Mouse (Mus musculus) neural tube, embryonic 15.5 days (tissue): ENCODE data around the gene Zmpste24. TPM values are rescaled to one million over a fixed set of nuclear protein-coding genes. Genes with fewer than 3 reads are reported as not detected.

Experiments used
- ATAC-seq: fragments of 200-750 bp; cut with Nextera tagmentation; 2 replicates; pipeline ENCODE4 v1.8.0; 2017; ENCODE audit warnings: mild to moderate bottlenecking, moderate TSS enrichment, moderate library complexity; ENCODE audit not compliant: low FRiP score
- H3K27ac ChIP-seq: fragments of 300-500 bp; sonication (generic); replicated peaks from 2 replicates; pipeline ENCODE4 v1.5.1; 2015; ENCODE audit warnings: mild to moderate bottlenecking, inconsistent platforms
- H3K27me3 ChIP-seq: fragments of 300-500 bp; sonication (generic); replicated peaks from 2 replicates; pipeline ENCODE4 v1.6.1; 2015; ENCODE audit warnings: inconsistent platforms
- H3K36me3 ChIP-seq: fragments of 300-500 bp; sonication (generic); 2 replicates; pipeline ENCODE4 v1.6.1; 2015; ENCODE audit warnings: inconsistent platforms
- H3K4me1 ChIP-seq: fragments of 300-500 bp; sonication (generic); 2 replicates; pipeline ENCODE4 v1.6.1; 2015; ENCODE audit warnings: inconsistent platforms
- H3K4me2 ChIP-seq: fragments of 300-500 bp; sonication (generic); 2 replicates; pipeline ENCODE4 v1.6.1; 2015; ENCODE audit warnings: inconsistent platforms, mild to moderate bottlenecking, moderate library complexity
- H3K4me3 ChIP-seq: fragments of 300-500 bp; sonication (generic); replicated peaks from 2 replicates; pipeline ENCODE4 v1.5.1; 2015; ENCODE audit warnings: mild to moderate bottlenecking, inconsistent platforms
- H3K9ac ChIP-seq: fragments of 300-500 bp; sonication (generic); replicated peaks from 2 replicates; pipeline ENCODE4 v1.6.1; 2015; ENCODE audit warnings: mild to moderate bottlenecking, inconsistent platforms
- H3K9me3 ChIP-seq: fragments of 300-500 bp; sonication (generic); replicated peaks from 2 replicates; pipeline ENCODE4 v1.6.1; 2016; ENCODE audit warnings: inconsistent platforms
- WGBS: fragments of 180-500 bp; shearing (Covaris S2); methylation state at CpG from one replicate; pipeline ENCODE4 v1.1.7; 2015; ENCODE audit warnings: mixed read lengths; 5-methylcytosine and 5-hydroxymethylcytosine counted together
- polyA plus RNA-seq: library from polyadenylated mRNA; unstranded; fragments of >200 nt; fragmentation: Nextera tagmentation; extraction: Ambion mirVana; gene quantifications from 2 replicates; pipeline ENCODE4 v1.2.1, GENCODE M21; 2015

Zmpste24 gene
- polyA plus RNA-seq, 1 experiment from 2014 or later = 24.8 TPM

DNA sequence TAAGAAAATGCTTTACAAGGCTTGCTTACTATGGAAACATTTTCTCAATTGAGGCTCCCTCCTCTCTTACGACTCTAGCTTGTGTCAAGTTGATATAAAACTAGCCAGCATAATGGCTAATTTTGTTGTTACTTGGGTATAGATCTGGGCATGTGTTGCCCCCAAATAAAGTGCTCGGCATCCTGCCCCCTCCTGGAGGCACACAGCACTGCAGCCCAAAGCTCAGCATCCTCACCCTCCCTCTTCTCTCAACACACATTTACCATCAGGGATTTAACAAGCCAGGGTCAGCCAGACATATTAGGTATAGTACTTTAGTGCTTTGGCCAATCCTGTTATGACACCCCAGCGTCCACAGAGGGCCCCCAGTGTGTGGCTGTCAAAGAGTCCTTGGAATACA is 41.7 kb downstream of the Zmpste24 start:
- H3K9ac ChIP-seq = no peak overlapping the region
- no peaks in the 10 kb centered on the region for H3K9me3 ChIP-seq
- H3K4me1 ChIP-seq = peaks cover 11% of the 10 kb centered on the region
- H3K4me3 ChIP-seq = no peak overlapping the region
- WGBS = 42% methylated on average over 3 of the region's 3 CpGs
- H3K27ac ChIP-seq = no peak overlapping the region
- peaks cover 22% of the 10 kb centered on the region for H3K36me3 ChIP-seq
- no peaks in the 10 kb centered on the region for H3K27me3 ChIP-seq
- no peak for ATAC-seq
- H3K4me2 ChIP-seq = no peak overlapping the region

GRCm38 (mm10) chr4:121052454-121053323 is 45.4 kb downstream of the Zmpste24 start:
- WGBS = 12% methylated on average over 33 of the region's 35 CpGs
- no peak overlapping the region for H3K27ac ChIP-seq
- H3K4me3 ChIP-seq = peak overlapping the region; percentile 36
- H3K4me2 ChIP-seq = peak overlapping the region; percentile 54
- H3K9ac ChIP-seq = peak overlapping the region; percentile 37
- peak; percentile 78 for ATAC-seq
- no peaks in the 10 kb centered on the region for H3K9me3 ChIP-seq
- no peaks in the 10 kb centered on the region for H3K27me3 ChIP-seq
- peaks cover 3% of the 10 kb centered on the region; the same call in 1 of the 2 replicates for H3K36me3 ChIP-seq
- H3K4me1 ChIP-seq = peaks cover 11% of the 10 kb centered on the region

- Histone ChIP-seq H3K9me3 (no peaks in the 10 kb centered on the region), H3K4me3 (no peak overlapping the region), H3K4me2 (peak overlapping the region; percentile 54), H3K4me1 (peaks cover 11% of the 10 kb centered on the region), H3K9ac (no peak overlapping the region), H3K27ac (no peak overlapping the region), H3K27me3 (no peaks in the 10 kb centered on the region), H3K36me3 (0 out of 2 replicates have a peak, but pooled peaks cover 3% of the 10 kb centered on the region)
- 24% methylated on average over 4 of the region's 4 CpGs for WGBS
- ATAC-seq = peak; percentile 14; the same call in 1 of the 2 replicates
Measured at GRCm38 (mm10) chr4:121051863-121052262, 46.2 kb downstream of the Zmpste24 start.

DNA sequence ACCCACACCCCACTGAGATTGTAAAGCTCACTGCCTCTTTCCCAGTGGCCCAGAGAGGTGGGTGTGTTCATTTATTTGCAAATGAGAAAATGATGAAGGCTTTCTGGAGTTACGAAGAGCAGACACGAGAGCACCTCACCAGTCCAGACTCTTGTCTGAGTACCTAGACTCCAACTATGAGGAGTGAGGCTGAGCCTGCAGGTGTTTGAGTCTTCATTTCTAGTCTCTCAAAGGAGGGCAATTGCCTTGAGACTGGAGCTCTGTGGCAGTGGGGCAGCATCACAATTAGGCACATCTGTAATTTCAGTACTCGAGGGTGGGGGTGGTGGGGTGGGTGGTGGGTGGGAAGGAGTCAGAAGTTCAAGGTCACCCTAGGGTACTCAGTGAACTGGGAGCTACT is 55.1 kb downstream of the Zmpste24 start:
- Histone ChIP-seq H3K4me2 (no peak overlapping the region), H3K4me1 (peaks cover 31% of the 10 kb centered on the region), H3K36me3 (no peaks in the 10 kb centered on the region), H3K4me3 (no peak overlapping the region), H3K27me3 (peaks cover 12% of the 10 kb centered on the region; the same call in 1 of the 2 replicates), H3K27ac (no peak overlapping the region), H3K9ac (no peak overlapping the region), H3K9me3 (no peaks in the 10 kb centered on the region)
- no peak for ATAC-seq
- 43% methylated on average over 3 of the region's 3 CpGs for WGBS

DNA sequence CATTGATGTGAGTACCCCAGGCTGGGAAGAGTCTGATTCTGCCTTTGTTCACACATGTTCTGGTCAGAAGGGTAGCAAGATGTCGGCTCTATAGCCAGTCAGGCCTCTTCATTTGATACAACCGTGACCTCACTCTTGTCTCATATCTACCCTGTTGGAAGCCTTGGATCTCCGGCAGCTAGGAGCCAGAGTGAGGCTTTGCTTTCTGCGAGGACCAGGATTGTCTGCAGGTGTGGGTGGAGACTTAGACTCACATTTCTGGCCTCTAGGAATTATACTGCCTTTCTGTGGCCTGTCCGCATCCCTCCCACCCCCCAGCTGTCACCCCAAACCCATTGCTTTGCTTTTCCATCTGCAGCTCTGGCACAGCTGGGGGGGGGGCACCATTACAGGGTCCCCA is 55.6 kb downstream of the Zmpste24 start:
- no peak for ATAC-seq
- Histone ChIP-seq H3K9ac (no peak overlapping the region), H3K4me2 (no peak overlapping the region), H3K9me3 (no peaks in the 10 kb centered on the region), H3K36me3 (no peaks in the 10 kb centered on the region), H3K4me3 (no peak overlapping the region), H3K27me3 (peaks cover 12% of the 10 kb centered on the region; the same call in 1 of the 2 replicates), H3K27ac (peak overlapping the region; percentile 71; the same call in 1 of the 2 replicates), H3K4me1 (peaks cover 31% of the 10 kb centered on the region)
- 55% methylated on average over 5 of the region's 5 CpGs for WGBS

GRCm38 (mm10) chr4:121040897-121041671 is 57.0 kb downstream of the Zmpste24 start:
- no peaks in the 10 kb centered on the region for H3K9me3 ChIP-seq
- peaks cover 12% of the 10 kb centered on the region; the same call in 1 of the 2 replicates for H3K27me3 ChIP-seq
- WGBS = 10% methylated on average over 18 of the region's 18 CpGs
- peak overlapping the region; percentile 71 for H3K27ac ChIP-seq
- peaks cover 31% of the 10 kb centered on the region for H3K4me1 ChIP-seq
- H3K9ac ChIP-seq = no peak overlapping the region
- peak overlapping the region; percentile 1; the same call in 1 of the 2 replicates for H3K4me3 ChIP-seq
- ATAC-seq = peak; percentile 69
- H3K4me2 ChIP-seq = peak overlapping the region; percentile 79
- H3K36me3 ChIP-seq = no peaks in the 10 kb centered on the region

GRCm38 (mm10) chr4:121040323-121040722 is 57.7 kb downstream of the Zmpste24 start:
- Histone ChIP-seq H3K36me3 (no peaks in the 10 kb centered on the region), H3K4me2 (peak overlapping the region; percentile 79), H3K4me1 (peaks cover 31% of the 10 kb centered on the region), H3K9me3 (no peaks in the 10 kb centered on the region), H3K4me3 (peak overlapping the region; percentile 46), H3K9ac (no peak overlapping the region), H3K27me3 (peaks cover 12% of the 10 kb centered on the region; the same call in 1 of the 2 replicates), H3K27ac (peak overlapping the region; percentile 71; the same call in 1 of the 2 replicates)
- 62% methylated on average over 14 of the region's 14 CpGs for WGBS
- peak; percentile 5; the same call in 1 of the 2 replicates for ATAC-seq

GRCm38 (mm10) chr4:121039331-121040115 is 58.5 kb downstream of the Zmpste24 start, which contains the start of gene Col9a2:
Gene Col9a2 (plus strand): TSS chr4:121039385.
- no peaks in the 10 kb centered on the region for H3K9me3 ChIP-seq
- peak within 1 kb of the TSS; percentile 71; the same call in 1 of the 2 replicates for H3K27ac ChIP-seq
- peaks cover 31% of the 10 kb centered on the region for H3K4me1 ChIP-seq
- ATAC-seq = peak; percentile 32; the same call in 1 of the 2 replicates
- peak within 1 kb of the TSS; percentile 79 for H3K4me2 ChIP-seq
- H3K36me3 ChIP-seq = no peaks in the 10 kb centered on the region
- H3K4me3 ChIP-seq = peak within 1 kb of the TSS; percentile 46
- peaks cover 12% of the 10 kb centered on the region; the same call in 1 of the 2 replicates for H3K27me3 ChIP-seq
- WGBS = 3% methylated on average over 45 of the region's 46 CpGs
- H3K9ac ChIP-seq = peak within 1 kb of the TSS; percentile 55

DNA sequence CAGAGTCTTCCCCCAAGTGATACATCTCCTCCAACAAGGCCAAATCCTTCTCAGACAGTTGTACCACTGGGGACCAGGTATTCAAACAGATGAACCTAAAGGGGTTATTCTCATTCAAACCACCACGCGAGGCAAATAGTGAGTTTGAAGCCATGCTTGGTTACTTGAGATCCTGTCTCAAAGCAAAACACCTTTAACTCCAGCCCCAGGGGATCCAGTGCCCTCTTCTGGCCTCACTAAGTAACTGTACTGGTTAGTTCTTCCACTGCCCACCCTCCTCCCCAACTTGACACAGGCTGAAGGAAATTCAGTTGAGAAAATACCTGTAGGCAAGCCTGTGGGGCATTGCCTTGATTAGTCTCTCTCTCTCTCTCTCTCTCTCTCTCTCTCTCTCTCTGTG is 65.0 kb downstream of the Zmpste24 start:
- H3K4me2 ChIP-seq = no peak overlapping the region
- H3K27ac ChIP-seq = no peak overlapping the region
- no peaks in the 10 kb centered on the region for H3K36me3 ChIP-seq
- 79% methylated on average over 2 of the region's 2 CpGs for WGBS
- ATAC-seq = no peak
- no peaks in the 10 kb centered on the region for H3K27me3 ChIP-seq
- H3K9me3 ChIP-seq = no peaks in the 10 kb centered on the region
- no peaks in the 10 kb centered on the region for H3K4me1 ChIP-seq
- H3K4me3 ChIP-seq = no peak overlapping the region
- H3K9ac ChIP-seq = no peak overlapping the region

DNA sequence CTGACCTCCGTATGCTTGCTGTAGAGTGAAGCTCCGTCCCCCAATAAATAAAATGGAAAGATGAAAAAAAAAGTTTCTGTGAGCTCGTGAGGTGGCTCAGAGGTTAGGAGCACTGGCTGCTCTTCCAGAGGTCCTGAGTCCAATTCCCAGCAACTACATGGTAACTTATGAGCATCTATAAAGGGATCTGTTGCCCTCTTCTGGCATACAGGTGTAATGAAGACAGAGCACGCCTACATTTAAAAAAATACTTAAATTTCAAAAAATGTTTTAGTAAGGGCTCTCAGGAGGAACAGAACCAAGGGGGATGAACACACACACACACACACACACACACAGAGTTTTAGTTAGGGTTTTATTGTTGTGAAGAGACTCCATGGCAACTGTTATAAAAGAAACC is 66.6 kb downstream of the Zmpste24 start:
- Histone ChIP-seq H3K9me3 (no peaks in the 10 kb centered on the region), H3K4me2 (no peak overlapping the region), H3K27me3 (no peaks in the 10 kb centered on the region), H3K4me1 (no peaks in the 10 kb centered on the region), H3K27ac (no peak overlapping the region), H3K9ac (no peak overlapping the region), H3K36me3 (no peaks in the 10 kb centered on the region), H3K4me3 (no peak overlapping the region)
- WGBS = 54% methylated on average over 4 of the region's 4 CpGs
- no peak for ATAC-seq

GRCm38 (mm10) chr4:121029632-121030031 is 68.4 kb downstream of the Zmpste24 start:
- 79% methylated on average over 3 of the region's 3 CpGs for WGBS
- Histone ChIP-seq H3K27ac (no peak overlapping the region), H3K4me2 (no peak overlapping the region), H3K4me1 (no peaks in the 10 kb centered on the region), H3K9ac (no peak overlapping the region), H3K36me3 (no peaks in the 10 kb centered on the region), H3K4me3 (no peak overlapping the region), H3K27me3 (no peaks in the 10 kb centered on the region), H3K9me3 (no peaks in the 10 kb centered on the region)
- no peak for ATAC-seq
